Mouse (Mus musculus) testis, adult 2 months (tissue): ENCODE measurements around the gene Oip5.

ENCODE experiments used
- CTCF ChIP-seq: fragments of 200-500 bp; IDR thresholded peaks from 2 replicates; pipeline ENCODE4 v1.5.1; 2012; ENCODE audit warnings: low read depth, mild to moderate bottlenecking, inconsistent platforms, low read length, moderate library complexity; ENCODE audit not compliant: control insufficient read depth, insufficient read depth, insufficient replicate concordance
- POLR2A ChIP-seq: fragments of 200-500 bp; IDR thresholded peaks from 2 replicates; pipeline ENCODE4 v1.6.1; 2012; ENCODE audit warnings: low read depth, mild to moderate bottlenecking, inconsistent platforms, low read length, moderate library complexity; ENCODE audit not compliant: control insufficient read depth

DNA sequence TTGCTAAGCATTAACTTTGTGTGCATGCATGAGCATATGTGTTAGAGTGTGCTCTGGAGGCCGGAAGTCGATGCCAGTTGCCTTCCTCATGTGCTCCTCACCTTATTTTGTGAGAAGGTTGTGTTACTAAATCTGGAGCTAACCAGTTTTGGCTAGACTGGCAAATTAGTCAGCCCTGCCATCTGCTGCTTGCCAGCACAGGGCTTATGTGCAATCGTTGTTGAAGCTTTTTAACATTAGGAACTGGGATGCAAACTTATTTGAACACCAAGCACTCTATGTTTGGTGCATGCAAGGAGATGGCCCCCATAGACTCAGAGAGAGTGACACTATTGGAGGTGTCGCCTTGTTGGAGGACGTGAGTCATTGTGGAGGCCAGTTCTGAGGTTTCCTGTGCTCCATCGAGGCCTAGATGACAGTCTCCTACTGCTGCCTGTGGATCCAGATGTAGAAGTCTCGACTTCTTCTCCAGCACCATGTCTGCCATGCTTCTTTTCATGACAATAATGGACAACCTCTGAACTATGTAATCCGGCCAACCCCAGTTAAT, 21.4 kb downstream of the Oip5 start:
- no peak for TF ChIP-seq POLR2A
- TF ChIP-seq CTCF = no peak
